Mouse (Mus musculus) kidney, postnatal 0 days (tissue): Measurements from ENCODE around the gene Cldn16. TPM values are rescaled to one million over a fixed set of nuclear protein-coding genes. Genes with fewer than 3 reads are reported as not detected.
"Not testable (repeated sequence)": the region's sequence is repeated elsewhere in the genome, so short reads cannot be mapped to it uniquely, and the experiment has no call there.

Source experiments
- ATAC-seq: fragments of 200-750 bp; cut with Nextera tagmentation; replicated peaks from 2 replicates; pipeline ENCODE4 v1.8.0; 2017; ENCODE audit warnings: low read depth, moderate number of reproducible peaks, moderate TSS enrichment, moderate library complexity; ENCODE audit not compliant: low FRiP score
- DNase-seq: peaks from one replicate; pipeline ENCODE4 v3.0.0-alpha.2; 2016; ENCODE audit warnings: low spot score
- H3K27ac ChIP-seq: fragments of 300-500 bp; sonication (generic); 2 replicates; pipeline ENCODE4 v1.5.1; 2014; ENCODE audit warnings: mild to moderate bottlenecking
- H3K27me3 ChIP-seq: fragments of 300-500 bp; sonication (generic); 2 replicates; pipeline ENCODE4 v1.6.1; 2014; ENCODE audit warnings: low read length, mixed read lengths; ENCODE audit not compliant: insufficient read depth
- H3K36me3 ChIP-seq: fragments of 300-500 bp; sonication (generic); 2 replicates; pipeline ENCODE4 v1.6.1; 2014; ENCODE audit warnings: low read length, mixed read lengths; ENCODE audit not compliant: insufficient read depth
- H3K4me1 ChIP-seq: fragments of 300-500 bp; sonication (generic); replicated peaks from 2 replicates; pipeline ENCODE4 v1.6.1; 2014; ENCODE audit warnings: antibody characterized with exemption, low read length, mixed read lengths; ENCODE audit not compliant: insufficient read depth
- H3K4me2 ChIP-seq: fragments of 300-500 bp; sonication (generic); 2 replicates; pipeline ENCODE4 v1.6.1; 2014; ENCODE audit warnings: mild to moderate bottlenecking, low read length, moderate library complexity, mixed read lengths
- H3K4me3 ChIP-seq: fragments of 300-500 bp; sonication (generic); replicated peaks from 2 replicates; pipeline ENCODE4 v1.5.1; 2014; ENCODE audit warnings: low read depth, low read length
- H3K9ac ChIP-seq: fragments of 300-500 bp; sonication (generic); 2 replicates; pipeline ENCODE4 v1.6.1; 2014; ENCODE audit warnings: low read depth, low read length
- H3K9me3 ChIP-seq: fragments of 300-500 bp; sonication (generic); replicated peaks from 2 replicates; pipeline ENCODE4 v1.6.1; 2016; ENCODE audit warnings: low read length, inconsistent platforms, mixed read lengths
- CTCF ChIP-seq: IDR thresholded peaks from 2 replicates; pipeline ENCODE4 v1.5.1; 2016; ENCODE audit warnings: antibody characterized with exemption, low read depth, mild to moderate bottlenecking, moderate library complexity
- WGBS: fragments of 180-500 bp; shearing (Covaris S2); extraction: QIAGEN DNeasy Blood & Tissue Kit; methylation state at CpG from one replicate; pipeline ENCODE4 v1.1.7; 2014; 5-methylcytosine and 5-hydroxymethylcytosine counted together
- polyA plus RNA-seq: library from polyadenylated mRNA; unstranded; fragments of >200 nt; fragmentation: Nextera tagmentation; extraction: Ambion mirVana; gene quantifications from 2 replicates; pipeline ENCODE4 v1.2.1, GENCODE M21; 2015

Gene Cldn16
- polyA plus RNA-seq, 1 experiment from 2014 or later = 28.6 TPM

- no peaks in the 10 kb centered on the region for H3K36me3 ChIP-seq
- no peaks in the 10 kb centered on the region for H3K9me3 ChIP-seq
- DNase-seq (no peak), ATAC-seq (no peak)
- no peaks in the 10 kb centered on the region for H3K4me1 ChIP-seq
- H3K4me3 ChIP-seq = no peak overlapping the region
- no peak overlapping the region for H3K27ac ChIP-seq
- no peaks in the 10 kb centered on the region for H3K27me3 ChIP-seq
- H3K9ac ChIP-seq = no peak overlapping the region
- H3K4me2 ChIP-seq = no peak overlapping the region
- TF ChIP-seq CTCF = no peak
These were observed 18.1 kb upstream of the Cldn16 start for GRCm38 (mm10) chr16:26444843-26445242.

- DNase-seq (peak; percentile 54), ATAC-seq (peak; percentile 82)
- WGBS = 61% methylated on average over 2 of the region's 2 CpGs
- Histone ChIP-seq H3K9ac (no peak overlapping the region), H3K9me3 (no peaks in the 10 kb centered on the region), H3K4me1 (no peaks in the 10 kb centered on the region), H3K4me3 (no peak overlapping the region), H3K27me3 (no peaks in the 10 kb centered on the region), H3K4me2 (no peak overlapping the region), H3K36me3 (no peaks in the 10 kb centered on the region), H3K27ac (no peak overlapping the region)
- TF ChIP-seq CTCF = peak; percentile 73
These were observed 15.3 kb upstream of the Cldn16 start for GRCm38 (mm10) chr16:26447594-26447993.

GRCm38 (mm10) chr16:26454163-26454562 is 8.8 kb upstream of the Cldn16 start:
- Histone ChIP-seq H3K4me2 (no peak overlapping the region), H3K4me1 (no peaks in the 10 kb centered on the region), H3K36me3 (no peaks in the 10 kb centered on the region), H3K27me3 (no peaks in the 10 kb centered on the region), H3K4me3 (no peak overlapping the region), H3K9me3 (no peaks in the 10 kb centered on the region), H3K9ac (no peak overlapping the region), H3K27ac (no peak overlapping the region)
- no peak for TF ChIP-seq CTCF
- peak; percentile 12 for DNase-seq
- 35% methylated on average over 3 of the region's 3 CpGs for WGBS
- ATAC-seq = no peak

- no peak overlapping the region for H3K4me2 ChIP-seq
- no peaks in the 10 kb centered on the region for H3K36me3 ChIP-seq
- ATAC-seq (no peak), DNase-seq (no peak)
- 85% methylated on average over 2 of the region's 2 CpGs for WGBS
- H3K9me3 ChIP-seq = no peaks in the 10 kb centered on the region
- no peak overlapping the region for H3K9ac ChIP-seq
- no peaks in the 10 kb centered on the region for H3K27me3 ChIP-seq
- H3K27ac ChIP-seq = no peak overlapping the region
- no peaks in the 10 kb centered on the region for H3K4me1 ChIP-seq
- TF ChIP-seq CTCF = no peak
- H3K4me3 ChIP-seq = no peak overlapping the region
These were observed 6.8 kb upstream of the Cldn16 start for GRCm38 (mm10) chr16:26456182-26456581.

GRCm38 (mm10) chr16:26466535-26466934 is 3.6 kb downstream of the Cldn16 start:
- H3K36me3 ChIP-seq = no peaks in the 10 kb centered on the region
- H3K9me3 ChIP-seq = no peaks in the 10 kb centered on the region
- H3K4me1 ChIP-seq = no peaks in the 10 kb centered on the region; the same call in 1 of the 2 replicates
- DNase-seq (no peak), ATAC-seq (no peak)
- H3K27me3 ChIP-seq = no peaks in the 10 kb centered on the region
- no peak overlapping the region for H3K9ac ChIP-seq
- TF ChIP-seq CTCF = no peak
- no peak overlapping the region for H3K27ac ChIP-seq
- WGBS = 87% methylated on average over 4 of the region's 4 CpGs
- H3K4me3 ChIP-seq = no peak overlapping the region
- H3K4me2 ChIP-seq = no peak overlapping the region

GRCm38 (mm10) chr16:26471254-26471653 is 8.3 kb downstream of the Cldn16 start:
- WGBS = 64% methylated on average over 4 of the region's 4 CpGs
- H3K36me3 ChIP-seq = no peaks in the 10 kb centered on the region
- H3K4me1 ChIP-seq = no peaks in the 10 kb centered on the region
- TF ChIP-seq CTCF = no peak
- no peak overlapping the region for H3K9ac ChIP-seq
- ATAC-seq (no peak), DNase-seq (no peak)
- H3K27me3 ChIP-seq = no peaks in the 10 kb centered on the region
- no peak overlapping the region for H3K27ac ChIP-seq
- no peaks in the 10 kb centered on the region for H3K9me3 ChIP-seq
- H3K4me2 ChIP-seq = no peak overlapping the region
- H3K4me3 ChIP-seq = no peak overlapping the region

- Histone ChIP-seq H3K27ac (no peak overlapping the region), H3K4me3 (no peak overlapping the region), H3K9ac (no peak overlapping the region), H3K4me2 (no peak overlapping the region), H3K9me3 (no peaks in the 10 kb centered on the region), H3K4me1 (no peaks in the 10 kb centered on the region), H3K27me3 (no peaks in the 10 kb centered on the region), H3K36me3 (no peaks in the 10 kb centered on the region)
- 11% methylated on average over 2 of the region's 2 CpGs for WGBS
- ATAC-seq = no peak
- DNase-seq = peak; percentile 52
- peak; percentile 82 for TF ChIP-seq CTCF
These were observed 32.8 kb downstream of the Cldn16 start for GRCm38 (mm10) chr16:26495721-26496120.

- not testable (repeated sequence) for H3K36me3 ChIP-seq, H3K9ac ChIP-seq, DNase-seq, H3K27ac ChIP-seq, H3K4me1 ChIP-seq, H3K4me2 ChIP-seq, H3K4me3 ChIP-seq, H3K9me3 ChIP-seq, H3K27me3 ChIP-seq, ATAC-seq
- 75% methylated on average over 3 of the region's 3 CpGs for WGBS
These were observed 36.8 kb downstream of the Cldn16 start for GRCm38 (mm10) chr16:26499705-26500104.
